Mouse (Mus musculus): Measurements from ENCODE around the gene Ei24.

The Ei24 gene

DNA sequence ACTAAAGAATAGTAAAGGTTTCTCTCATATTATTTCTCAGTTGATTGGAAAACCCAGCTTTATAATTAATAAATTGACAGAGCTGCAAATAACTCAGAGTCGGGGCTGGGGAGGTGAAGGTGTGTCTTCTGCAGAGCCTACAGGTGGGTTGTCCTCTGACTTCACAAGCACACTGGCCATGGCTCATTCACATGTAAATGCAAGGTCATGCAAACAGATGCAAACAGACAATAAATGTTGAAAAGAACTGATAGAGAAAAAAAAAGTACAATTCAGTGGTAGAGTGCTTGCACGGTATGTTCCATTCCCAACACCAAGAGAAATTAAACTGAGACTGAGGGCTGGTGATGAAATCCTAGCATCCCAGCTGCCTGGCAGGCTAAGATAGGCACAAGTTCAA is 2.7 kb downstream of the Ei24 start:
- DNase-seq (ENCODE audit: extremely low read depth, insufficient read length, low spot score), result no peak

DNA sequence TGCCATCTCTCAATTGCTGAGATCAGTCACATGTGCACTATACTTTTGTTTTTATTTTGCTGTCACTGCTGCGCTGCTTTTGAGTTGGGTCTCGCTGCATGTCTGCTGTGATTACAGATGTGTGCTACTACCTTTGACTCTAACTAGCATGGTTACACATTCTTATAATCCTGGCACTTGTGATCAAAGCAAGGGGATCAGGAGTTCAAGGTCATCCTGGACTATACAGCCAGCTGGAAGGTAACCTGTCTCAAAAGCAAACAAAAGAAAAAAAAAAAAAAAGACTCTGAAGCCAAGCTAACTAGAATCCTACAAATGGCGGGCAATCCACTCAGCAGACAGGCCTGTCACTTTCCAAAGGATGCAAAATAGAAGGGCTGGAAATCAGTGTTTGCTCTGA is 5.0 kb downstream of the Ei24 start:
- DNase-seq (ENCODE audit: extremely low read depth, insufficient read length, low spot score), result no peak

DNA sequence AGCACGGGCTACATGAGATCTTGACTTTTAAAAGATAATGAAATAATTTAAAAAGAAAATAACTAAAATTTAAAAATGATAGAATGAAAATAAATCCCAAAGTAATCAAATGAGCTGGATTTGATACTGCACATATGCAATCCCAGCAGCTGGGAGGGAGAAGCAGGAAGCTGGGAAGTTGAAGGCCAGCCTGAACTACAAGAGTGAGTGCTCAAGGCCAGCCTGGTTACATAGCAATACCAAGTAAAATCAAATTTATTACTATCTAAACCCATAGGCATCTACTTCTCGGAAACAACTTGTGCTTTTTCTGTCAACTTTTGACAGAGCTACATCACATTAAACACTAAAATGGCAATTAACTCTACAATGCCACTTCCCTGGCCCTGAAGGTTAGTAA is 13.3 kb downstream of the Ei24 start:
- DNase-seq (ENCODE audit: extremely low read depth, insufficient read length, low spot score), result no peak

DNA sequence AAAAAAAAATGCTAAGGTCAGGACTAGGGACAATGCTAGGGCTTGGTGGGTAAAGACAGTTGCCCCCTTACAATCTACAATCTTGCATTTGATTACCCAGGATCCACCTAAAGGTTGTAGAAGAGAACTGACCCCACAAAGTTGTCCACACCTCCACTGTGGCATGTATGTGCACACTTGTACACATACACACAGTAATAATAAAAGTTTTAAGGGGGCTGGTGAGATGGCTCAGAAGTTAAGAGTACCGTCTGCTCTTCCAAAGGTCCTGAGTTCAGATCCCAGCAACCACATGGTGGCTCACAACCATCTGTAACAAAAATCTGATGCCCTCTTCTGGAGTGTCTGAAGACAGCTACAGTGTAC is 28.2 kb downstream of the Ei24 start:
- no peak for DNase-seq (ENCODE audit: extremely low read depth, insufficient read length, low spot score)

DNA sequence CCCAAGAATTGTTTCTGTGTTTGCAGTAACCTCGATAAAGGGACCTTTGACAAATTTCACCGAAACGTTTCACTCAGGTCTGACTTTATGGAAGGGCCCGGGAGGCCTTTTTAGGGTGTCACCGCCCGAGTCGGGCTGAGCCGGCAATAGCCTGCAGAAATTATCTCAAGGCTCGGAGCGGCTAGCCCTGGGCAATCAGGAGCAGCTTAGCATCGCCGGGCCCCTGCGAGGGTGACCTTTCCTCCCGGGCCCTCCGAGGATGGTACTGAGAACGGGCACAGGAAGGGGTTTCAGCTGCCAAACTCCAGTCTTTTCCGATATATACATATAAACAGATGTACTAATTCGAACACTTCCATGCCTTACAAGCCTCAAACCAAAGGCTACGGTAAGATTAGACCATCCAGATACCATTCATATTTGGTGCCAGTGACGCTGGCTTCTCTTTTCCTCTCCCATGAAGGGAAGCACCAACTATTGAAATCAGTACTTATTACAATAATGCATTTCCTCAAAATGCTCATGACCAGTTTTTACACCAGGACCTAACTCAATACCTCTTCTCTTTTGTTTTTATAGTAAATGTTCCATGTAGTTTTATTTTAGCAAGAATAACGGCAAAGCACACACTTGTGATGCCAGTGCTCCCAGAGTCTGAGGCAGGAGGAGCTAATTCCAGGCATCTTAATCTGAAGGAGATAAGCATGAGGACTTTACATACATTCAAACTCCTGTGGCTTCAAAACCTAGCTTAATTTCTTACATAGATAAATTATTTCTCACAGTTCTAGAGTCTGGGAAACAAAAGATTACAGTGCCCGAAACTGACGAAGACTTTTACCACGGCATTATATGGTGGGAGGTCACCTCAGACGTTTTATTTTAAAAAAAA is 28.8 kb downstream of the Ei24 start:
- peak; percentile 55 for DNase-seq (ENCODE audit: extremely low read depth, insufficient read length, low spot score)

DNA sequence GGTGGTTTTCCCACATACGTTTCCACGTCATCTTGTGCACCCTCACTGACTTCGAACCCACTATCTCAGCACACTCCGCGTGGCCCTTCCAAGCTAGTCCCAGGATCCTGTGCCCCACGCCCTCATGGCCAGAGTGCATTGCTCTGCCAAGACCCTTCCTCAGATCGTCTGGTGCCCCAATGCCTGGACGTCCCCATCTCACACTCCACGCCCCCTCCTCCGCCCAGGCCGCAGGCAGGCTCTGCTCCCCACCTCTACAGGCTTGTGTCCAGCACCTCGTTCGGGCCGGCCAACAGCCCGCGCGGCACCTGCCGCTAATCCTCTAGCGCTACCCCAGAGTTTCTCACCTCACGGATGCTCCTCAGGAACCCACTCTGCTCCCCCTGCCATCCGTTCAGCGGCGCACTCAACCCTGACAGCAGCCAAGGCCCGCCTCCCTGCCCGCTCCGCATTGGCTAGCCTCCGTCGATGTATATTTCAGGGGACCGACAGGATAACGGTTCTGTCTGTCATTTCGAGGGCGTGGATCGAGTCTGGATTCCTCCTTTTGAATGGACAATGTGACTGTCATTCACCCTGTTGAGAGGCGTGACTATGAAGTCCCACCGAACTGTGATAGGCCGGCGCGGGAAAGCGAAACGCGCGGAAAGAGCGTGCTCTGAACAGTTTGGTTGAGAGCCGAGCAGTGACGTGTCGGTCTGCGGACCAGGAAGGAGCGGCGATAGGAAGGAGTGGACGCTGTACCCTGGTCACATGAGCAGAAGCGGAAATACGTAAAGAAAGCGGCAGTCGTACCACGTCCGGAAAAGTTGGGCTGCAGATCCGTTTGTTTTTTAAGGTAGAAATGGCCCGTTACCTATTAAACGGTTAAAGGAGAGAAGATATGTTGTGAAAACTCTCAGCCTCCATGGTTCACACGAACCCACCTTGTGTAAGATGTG is 29.7 kb downstream of the Ei24 start, which contains the start of gene Stt3a:
Gene Stt3a, minus strand, starts transcription at position 477 of the 941 bp plus-strand sequence.
- peak; percentile 98 for DNase-seq (ENCODE audit: extremely low read depth, insufficient read length, low spot score)

DNA sequence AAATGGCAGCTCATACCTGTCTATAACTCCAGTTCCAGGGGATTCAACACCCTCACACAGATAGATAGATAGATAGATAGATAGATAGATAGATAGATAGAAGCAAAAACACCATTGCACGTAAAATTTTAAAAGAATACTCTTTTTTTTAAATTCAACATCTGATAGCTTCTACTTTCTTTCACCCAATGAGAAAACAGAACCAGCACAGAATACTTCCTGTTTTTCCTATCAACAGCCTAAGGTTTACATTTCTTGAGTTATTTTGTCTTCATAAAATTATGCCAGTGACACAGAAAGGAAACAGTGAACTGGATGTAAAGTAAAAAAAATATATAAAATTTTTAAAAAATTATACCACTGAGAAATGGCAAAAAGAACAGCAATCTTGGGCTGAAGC is 32.8 kb downstream of the Ei24 start:
- no peak for DNase-seq (ENCODE audit: extremely low read depth, insufficient read length, low spot score)
